Mouse (Mus musculus) intestine, embryonic 14.5 days (tissue): ENCODE results near the gene Mgst2. TPM values are rescaled to one million over a fixed set of nuclear protein-coding genes. Genes with fewer than 3 reads are reported as not detected.

Experiments used
- ATAC-seq: fragments of 200-750 bp; cut with Nextera tagmentation; replicated peaks from 2 replicates; pipeline ENCODE4 v1.8.0; 2017; ENCODE audit warnings: low read depth, moderate number of reproducible peaks, moderate TSS enrichment, moderate library complexity; ENCODE audit not compliant: low FRiP score, low TSS enrichment
- DNase-seq: peaks from one replicate; pipeline ENCODE4 v3.0.0-alpha.2; 2018; ENCODE audit warnings: low spot score
- H3K27ac ChIP-seq: fragments of 300-500 bp; sonication (generic); 2 replicates; pipeline ENCODE4 v1.5.1; 2014; ENCODE audit warnings: low read depth, mild to moderate bottlenecking, control low read depth
- H3K27me3 ChIP-seq: fragments of 300-500 bp; sonication (generic); replicated peaks from 2 replicates; pipeline ENCODE4 v1.6.1; 2014; ENCODE audit warnings: low read length, control low read depth; ENCODE audit not compliant: control insufficient read depth, insufficient read depth
- H3K36me3 ChIP-seq: fragments of 300-500 bp; sonication (generic); 2 replicates; pipeline ENCODE4 v1.6.1; 2014; ENCODE audit warnings: low read length, control low read depth; ENCODE audit not compliant: control insufficient read depth, insufficient read depth
- H3K4me1 ChIP-seq: fragments of 300-500 bp; sonication (generic); replicated peaks from 2 replicates; pipeline ENCODE4 v1.6.1; 2014; ENCODE audit warnings: low read length, control low read depth, mixed read lengths; ENCODE audit not compliant: control insufficient read depth, insufficient read depth
- H3K4me2 ChIP-seq: fragments of 300-500 bp; sonication (generic); 2 replicates; pipeline ENCODE4 v1.6.1; 2014; ENCODE audit warnings: low read length
- H3K4me3 ChIP-seq: fragments of 300-500 bp; sonication (generic); 2 replicates; pipeline ENCODE4 v1.5.1; 2014; ENCODE audit warnings: low read depth, low read length, control low read depth, mixed read lengths
- H3K9ac ChIP-seq: fragments of 300-500 bp; sonication (generic); 2 replicates; pipeline ENCODE4 v1.6.1; 2014; ENCODE audit warnings: mild to moderate bottlenecking, low read length
- H3K9me3 ChIP-seq: fragments of 300-500 bp; sonication (generic); 2 replicates; pipeline ENCODE4 v1.6.1; 2016; ENCODE audit warnings: low read length, control low read depth; ENCODE audit not compliant: control insufficient read depth
- WGBS: fragments of 180-500 bp; shearing (Covaris S2); extraction: QIAGEN DNeasy Blood & Tissue Kit; methylation state at CpG from one replicate; pipeline ENCODE4 v1.1.7; 2014; 5-methylcytosine and 5-hydroxymethylcytosine counted together
- polyA plus RNA-seq: library from polyadenylated mRNA; unstranded; fragments of >200 nt; fragmentation: Nextera tagmentation; extraction: Ambion mirVana; gene quantifications from 2 replicates; pipeline ENCODE4 v1.2.1, GENCODE M21; 2014

Gene Mgst2
- polyA plus RNA-seq, 1 experiment from 2014 or later: 13.8 TPM

- H3K36me3 ChIP-seq: no peaks in the 10 kb centered on the region
- 38% methylated on average over 1 of the region's 1 CpGs for WGBS
- peak overlapping the region; percentile 33; the same call in 1 of the 2 replicates for H3K4me2 ChIP-seq
- DNase-seq (no peak), ATAC-seq (no peak)
- peaks cover 19% of the 10 kb centered on the region; the same call in 1 of the 2 replicates for H3K4me1 ChIP-seq
- 0 out of 2 replicates have a peak, but pooled peaks cover 2% of the 10 kb centered on the region for H3K9me3 ChIP-seq
- H3K9ac ChIP-seq: no peak overlapping the region
- no peaks in the 10 kb centered on the region for H3K27me3 ChIP-seq
- no peak overlapping the region for H3K4me3 ChIP-seq
- H3K27ac ChIP-seq: peak overlapping the region; percentile 86
Measured at GRCm38 (mm10) chr3:51708375-51708745, 48.2 kb downstream of the Mgst2 start.

- H3K4me2 ChIP-seq: peak overlapping the region; percentile 33
- WGBS: 51% methylated on average over 21 of the region's 21 CpGs
- peak overlapping the region; percentile 86 for H3K27ac ChIP-seq
- ATAC-seq (peak; percentile 75), DNase-seq (peak; percentile 81)
- no peaks in the 10 kb centered on the region for H3K36me3 ChIP-seq
- no peak overlapping the region for H3K9ac ChIP-seq
- no peak overlapping the region for H3K4me3 ChIP-seq
- 0 out of 2 replicates have a peak, but pooled peaks cover 2% of the 10 kb centered on the region for H3K9me3 ChIP-seq
- peaks cover 23% of the 10 kb centered on the region; the same call in 1 of the 2 replicates for H3K4me1 ChIP-seq
- H3K27me3 ChIP-seq: no peaks in the 10 kb centered on the region
Measured at GRCm38 (mm10) chr3:51708746-51709411, 48.7 kb downstream of the Mgst2 start.

- H3K9ac ChIP-seq: no peak overlapping the region
- H3K9me3 ChIP-seq: 0 out of 2 replicates have a peak, but pooled peaks cover 2% of the 10 kb centered on the region
- no peak overlapping the region for H3K4me2 ChIP-seq
- peaks cover 19% of the 10 kb centered on the region for H3K4me1 ChIP-seq
- ATAC-seq: no peak
- WGBS: 23% methylated on average over 3 of the region's 3 CpGs
- no peak for DNase-seq
- H3K4me3 ChIP-seq: no peak overlapping the region
- no peak overlapping the region for H3K27ac ChIP-seq
- no peaks in the 10 kb centered on the region for H3K36me3 ChIP-seq
- no peaks in the 10 kb centered on the region for H3K27me3 ChIP-seq
Measured at GRCm38 (mm10) chr3:51712382-51712781, 52.2 kb downstream of the Mgst2 start.

GRCm38 (mm10) chr3:51713233-51713632 is 53.1 kb downstream of the Mgst2 start:
- no peaks in the 10 kb centered on the region for H3K36me3 ChIP-seq
- no peaks in the 10 kb centered on the region for H3K27me3 ChIP-seq
- H3K27ac ChIP-seq: no peak overlapping the region
- no peak overlapping the region for H3K4me3 ChIP-seq
- H3K4me1 ChIP-seq: peaks cover 21% of the 10 kb centered on the region
- DNase-seq: no peak
- ATAC-seq: no peak
- WGBS: 21% methylated on average over 8 of the region's 8 CpGs
- H3K9me3 ChIP-seq: no peaks in the 10 kb centered on the region
- no peak overlapping the region for H3K4me2 ChIP-seq
- H3K9ac ChIP-seq: no peak overlapping the region

GRCm38 (mm10) chr3:51714469-51714868 is 54.3 kb downstream of the Mgst2 start:
- ATAC-seq: no peak
- no peaks in the 10 kb centered on the region for H3K9me3 ChIP-seq
- H3K4me1 ChIP-seq: peaks cover 19% of the 10 kb centered on the region
- H3K27ac ChIP-seq: no peak overlapping the region
- H3K9ac ChIP-seq: no peak overlapping the region
- no peak overlapping the region for H3K4me3 ChIP-seq
- H3K36me3 ChIP-seq: no peaks in the 10 kb centered on the region
- H3K4me2 ChIP-seq: no peak overlapping the region
- WGBS: 71% methylated on average over 5 of the region's 5 CpGs
- no peak for DNase-seq
- H3K27me3 ChIP-seq: no peaks in the 10 kb centered on the region

- DNase-seq: no peak
- Histone ChIP-seq H3K4me3 (no peak overlapping the region), H3K36me3 (no peaks in the 10 kb centered on the region), H3K27me3 (no peaks in the 10 kb centered on the region), H3K27ac (no peak overlapping the region), H3K9me3 (no peaks in the 10 kb centered on the region), H3K4me1 (peaks cover 16% of the 10 kb centered on the region), H3K4me2 (no peak overlapping the region), H3K9ac (no peak overlapping the region)
- 16% methylated on average over 3 of the region's 3 CpGs for WGBS
- peak; percentile 60; the same call in 1 of the 2 replicates for ATAC-seq
Measured at GRCm38 (mm10) chr3:51717455-51717854, 57.3 kb downstream of the Mgst2 start.

- ATAC-seq (no peak), DNase-seq (no peak)
- Histone ChIP-seq H3K4me3 (no peak overlapping the region), H3K4me1 (peaks cover 12% of the 10 kb centered on the region), H3K9me3 (no peaks in the 10 kb centered on the region), H3K27ac (no peak overlapping the region), H3K27me3 (no peaks in the 10 kb centered on the region), H3K36me3 (no peaks in the 10 kb centered on the region), H3K9ac (no peak overlapping the region), H3K4me2 (no peak overlapping the region)
- WGBS: 57% methylated on average over 4 of the region's 4 CpGs
Measured at GRCm38 (mm10) chr3:51717909-51718308, 57.7 kb downstream of the Mgst2 start.

- ATAC-seq (no peak), DNase-seq (no peak)
- no peaks in the 10 kb centered on the region for H3K9me3 ChIP-seq
- H3K9ac ChIP-seq: no peak overlapping the region
- 78% methylated on average over 3 of the region's 3 CpGs for WGBS
- no peak overlapping the region for H3K4me3 ChIP-seq
- no peak overlapping the region for H3K27ac ChIP-seq
- no peaks in the 10 kb centered on the region for H3K27me3 ChIP-seq
- peaks cover 7% of the 10 kb centered on the region for H3K4me1 ChIP-seq
- no peaks in the 10 kb centered on the region for H3K36me3 ChIP-seq
- no peak overlapping the region for H3K4me2 ChIP-seq
Measured at GRCm38 (mm10) chr3:51719373-51719772, 59.2 kb downstream of the Mgst2 start.

GRCm38 (mm10) chr3:51719982-51720381 is 59.8 kb downstream of the Mgst2 start:
- Histone ChIP-seq H3K9me3 (no peaks in the 10 kb centered on the region), H3K4me3 (no peak overlapping the region), H3K27me3 (no peaks in the 10 kb centered on the region), H3K9ac (no peak overlapping the region), H3K36me3 (no peaks in the 10 kb centered on the region), H3K4me2 (no peak overlapping the region), H3K27ac (no peak overlapping the region), H3K4me1 (peaks cover 8% of the 10 kb centered on the region)
- DNase-seq (no peak), ATAC-seq (no peak)
- 62% methylated on average over 1 of the region's 1 CpGs for WGBS
